Mouse (Mus musculus) E14TG2a.4 (cell line): Measurements from ENCODE around the gene Shkbp1.

Experiments
- CTCF ChIP-seq: conservative IDR thresholded peaks from 2 replicates; pipeline ENCODE4 v1.5.1; 2014; ENCODE audit warnings: low read length
- POU5F1 ChIP-seq: IDR thresholded peaks from 2 replicates; pipeline ENCODE4 v1.6.1; 2014; ENCODE audit warnings: low read length, borderline replicate concordance

DNA sequence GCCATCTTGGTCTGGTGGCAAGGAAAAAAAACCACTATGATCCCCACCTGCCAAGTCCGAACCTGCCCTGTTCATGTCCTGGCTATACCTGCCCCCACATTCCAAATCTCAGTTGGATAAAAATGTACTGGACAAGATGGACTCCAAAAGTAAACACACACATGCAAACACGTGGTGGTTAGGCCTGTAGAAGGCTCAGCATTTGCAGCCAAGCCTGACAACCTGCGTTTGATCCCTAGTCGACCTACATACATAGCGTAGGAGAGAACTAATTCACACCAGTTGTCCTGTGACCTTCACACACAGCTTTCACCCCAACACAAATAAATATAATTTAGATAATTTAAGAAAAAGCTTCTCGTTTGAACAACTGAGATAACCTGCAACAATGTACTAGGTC is 4.9 kb upstream of the Shkbp1 start:
- TF ChIP-seq CTCF (no peak), POU5F1 (no peak)
